Mouse (Mus musculus) bone marrow, adult 2 months (tissue): ENCODE data around the gene Apex1.

Source experiments
- CTCF ChIP-seq: fragments of 200-500 bp; IDR thresholded peaks from 2 replicates; pipeline ENCODE4 v1.5.1; 2011; ENCODE audit warnings: low read length, control low read depth; ENCODE audit not compliant: control insufficient read depth, insufficient read depth
- POLR2A ChIP-seq: fragments of 200-500 bp; IDR thresholded peaks from 2 replicates; pipeline ENCODE4 v1.6.1; 2011; ENCODE audit warnings: low read depth, mild to moderate bottlenecking, control low read depth, low read length, borderline replicate concordance; ENCODE audit not compliant: control insufficient read depth

DNA sequence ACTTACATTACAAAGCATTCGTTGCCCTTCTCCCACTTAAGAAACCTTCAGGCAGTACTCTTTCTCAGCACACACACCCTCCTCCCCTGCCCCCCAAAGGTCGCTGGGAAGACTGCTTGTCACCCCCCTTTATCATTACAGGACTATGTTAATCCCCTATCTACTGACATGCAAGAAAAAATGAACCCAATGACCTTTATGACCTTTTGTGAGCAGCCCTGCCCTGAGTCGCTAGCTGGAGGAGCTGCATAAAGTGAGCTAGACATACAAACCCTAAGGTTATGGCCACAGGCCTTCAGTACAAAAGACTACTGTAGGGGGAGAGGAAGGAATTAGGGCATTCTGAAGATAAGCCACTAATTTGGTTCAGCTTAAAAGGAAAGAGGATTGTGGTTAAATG, 13.4 kb upstream of the Apex1 start:
- no peak for TF ChIP-seq POLR2A
- no peak for TF ChIP-seq CTCF
